Mouse (Mus musculus) forebrain, embryonic 11.5 days (tissue): ENCODE measurements around the gene Mark4. TPM values are rescaled to one million over a fixed set of nuclear protein-coding genes. Genes with fewer than 3 reads are reported as not detected.
A peak's percentile ranks its signal among the peaks of the same experiment; 100 is the strongest.

Source experiments
- ATAC-seq: fragments of 200-750 bp; cut with Nextera tagmentation; replicated peaks from 2 replicates; pipeline ENCODE4 v1.8.0; 2017; ENCODE audit warnings: moderate TSS enrichment; ENCODE audit not compliant: low FRiP score
- DNase-seq: peaks from one replicate; pipeline ENCODE4 v3.0.0-alpha.2; 2017; ENCODE audit warnings: low spot score
- H3K27ac ChIP-seq: fragments of 300-500 bp; sonication (generic); 2 replicates; pipeline ENCODE4 v1.5.1; 2014; ENCODE audit warnings: low read depth, low read length
- H3K27me3 ChIP-seq: fragments of 300-500 bp; sonication (generic); 2 replicates; pipeline ENCODE4 v1.6.1; 2014; ENCODE audit warnings: mild to moderate bottlenecking, low read length, mixed read lengths; ENCODE audit not compliant: control insufficient read depth, insufficient read depth
- H3K36me3 ChIP-seq: fragments of 300-500 bp; sonication (generic); 2 replicates; pipeline ENCODE4 v1.6.1; 2014; ENCODE audit warnings: mild to moderate bottlenecking, low read length, moderate library complexity, mixed read lengths; ENCODE audit not compliant: control insufficient read depth, insufficient read depth
- H3K4me1 ChIP-seq: fragments of 300-500 bp; sonication (generic); replicated peaks from 2 replicates; pipeline ENCODE4 v1.6.1; 2014; ENCODE audit warnings: low read length, mixed read lengths; ENCODE audit not compliant: control insufficient read depth, insufficient read depth
- H3K4me2 ChIP-seq: fragments of 300-500 bp; sonication (generic); 2 replicates; pipeline ENCODE4 v1.6.1; 2014; ENCODE audit warnings: low read depth, mild to moderate bottlenecking, low read length, moderate library complexity, mixed read lengths; ENCODE audit not compliant: severe bottlenecking
- H3K4me3 ChIP-seq: fragments of 300-500 bp; sonication (generic); 2 replicates; pipeline ENCODE4 v1.5.1; 2014; ENCODE audit warnings: low read depth, low read length
- H3K9ac ChIP-seq: fragments of 300-500 bp; sonication (generic); 2 replicates; pipeline ENCODE4 v1.6.1; 2014; ENCODE audit warnings: low read length
- H3K9me3 ChIP-seq: fragments of 300-500 bp; sonication (generic); 2 replicates; pipeline ENCODE4 v1.6.1; 2016; ENCODE audit warnings: low read length, mixed read lengths; ENCODE audit not compliant: control insufficient read depth
- WGBS: fragments of 180-500 bp; shearing (Covaris S2); extraction: QIAGEN DNeasy Blood & Tissue Kit; methylation state at CpG from one replicate; pipeline ENCODE4 v1.1.7; 2014; 5-methylcytosine and 5-hydroxymethylcytosine counted together
- polyA plus RNA-seq: library from polyadenylated mRNA; unstranded; fragments of >200 nt; fragmentation: Nextera tagmentation; extraction: Ambion mirVana; gene quantifications from 2 replicates; pipeline ENCODE4 v1.2.1, GENCODE M21; 2014

The Mark4 gene
- polyA plus RNA-seq, 1 experiment from 2014 or later = 11.0 TPM

- H3K4me3 ChIP-seq = no peak overlapping the region
- no peak for ATAC-seq
- H3K36me3 ChIP-seq = no peaks in the 10 kb centered on the region
- WGBS = 73% methylated on average over 5 of the region's 5 CpGs
- no peak for DNase-seq
- no peaks in the 10 kb centered on the region for H3K4me1 ChIP-seq
- H3K9me3 ChIP-seq = no peaks in the 10 kb centered on the region
- H3K4me2 ChIP-seq = no peak overlapping the region
- no peak overlapping the region for H3K9ac ChIP-seq
- no peak overlapping the region for H3K27ac ChIP-seq
- peaks cover 30% of the 10 kb centered on the region for H3K27me3 ChIP-seq
Measured at GRCm38 (mm10) chr7:19466602-19467145, 8.1 kb upstream of the Mark4 start.

DNA sequence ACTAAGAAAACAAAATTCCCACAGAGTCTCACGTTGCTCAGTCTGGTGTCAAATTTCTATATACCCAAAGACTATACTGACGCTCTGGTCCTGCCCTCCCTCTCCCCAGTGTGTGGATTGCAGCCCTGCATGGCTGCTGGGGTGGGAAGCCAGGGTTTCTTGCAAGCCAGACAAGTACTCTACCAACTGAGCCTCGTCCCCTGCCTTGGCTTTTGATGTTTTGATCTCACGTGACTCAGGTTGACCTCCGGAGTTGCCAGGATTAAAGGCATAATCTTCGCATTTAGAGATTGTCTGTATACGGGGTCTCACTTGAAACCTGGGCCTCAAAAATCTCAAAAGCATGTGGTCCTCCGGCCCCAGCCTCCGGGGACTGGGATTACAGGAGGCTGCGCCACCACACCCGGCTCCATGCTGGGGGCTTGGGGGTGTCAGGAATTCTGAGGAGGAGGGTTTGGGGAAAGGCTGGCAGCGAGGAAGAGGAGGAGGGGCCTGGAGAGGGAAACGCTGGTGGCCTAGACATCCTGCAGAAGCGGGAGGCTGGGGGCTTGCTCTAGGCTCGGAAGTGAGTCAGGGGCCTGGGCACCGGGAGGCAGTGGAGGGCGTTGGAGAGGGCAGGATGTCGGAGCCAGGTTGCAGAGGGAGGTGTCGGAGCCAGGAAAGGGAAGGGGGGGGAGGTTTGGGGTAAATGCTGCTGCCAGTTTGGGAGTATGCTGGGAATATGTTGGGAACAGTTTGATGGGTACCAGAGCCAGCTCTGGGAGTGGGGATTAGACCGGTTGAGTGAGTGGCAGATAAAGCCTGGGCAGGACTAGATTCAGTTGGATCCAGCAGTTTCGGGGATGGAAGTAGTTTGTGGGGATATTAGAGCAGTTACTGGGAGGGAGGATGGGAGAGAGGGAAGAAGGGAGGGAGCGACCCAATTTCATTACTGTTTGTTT is 6.0 kb upstream of the Mark4 start:
- WGBS = 6% methylated on average over 22 of the region's 22 CpGs
- DNase-seq = no peak
- H3K4me3 ChIP-seq = no peak overlapping the region
- H3K9ac ChIP-seq = peak overlapping the region; percentile 16; the same call in 1 of the 2 replicates
- H3K27me3 ChIP-seq = peaks cover 13% of the 10 kb centered on the region
- H3K27ac ChIP-seq = no peak overlapping the region
- H3K4me2 ChIP-seq = peak overlapping the region; percentile 5; the same call in 1 of the 2 replicates
- no peaks in the 10 kb centered on the region for H3K36me3 ChIP-seq
- H3K9me3 ChIP-seq = no peaks in the 10 kb centered on the region
- no peak for ATAC-seq
- no peaks in the 10 kb centered on the region for H3K4me1 ChIP-seq

DNA sequence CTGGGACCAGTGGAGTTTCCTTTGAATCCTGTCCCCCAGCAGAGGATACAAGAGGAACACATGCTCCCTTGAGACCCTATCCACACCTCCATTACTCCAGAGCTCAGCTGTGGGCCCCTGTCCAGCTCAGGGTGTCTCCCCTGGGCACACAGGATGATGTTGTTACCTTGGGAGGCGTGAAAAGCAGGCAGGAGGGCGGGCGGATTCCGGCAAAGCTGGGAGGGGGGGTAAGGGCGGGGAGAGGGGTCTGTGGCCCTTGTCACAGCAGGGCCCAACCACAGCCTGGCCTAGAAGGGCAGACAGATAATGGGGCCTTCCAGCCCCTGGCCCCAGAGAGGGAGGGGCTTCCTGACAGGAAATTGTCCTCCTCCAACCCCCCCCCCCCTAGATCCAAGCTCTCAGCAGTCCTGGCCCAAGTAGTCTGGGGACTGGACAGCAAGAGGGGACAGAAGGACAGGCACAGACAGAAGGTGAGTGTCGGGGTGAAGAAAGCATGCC is 4.3 kb upstream of the Mark4 start, which contains the start of gene Exoc3l2:
Gene Exoc3l2, plus strand, starts transcription at position 448 of the 498 bp plus-strand sequence.
- no peaks in the 10 kb centered on the region for H3K36me3 ChIP-seq
- H3K27ac ChIP-seq = no peak within 1 kb of the TSS
- H3K4me3 ChIP-seq = no peak within 1 kb of the TSS
- H3K9me3 ChIP-seq = no peaks in the 10 kb centered on the region
- DNase-seq (no peak), ATAC-seq (no peak)
- no peak within 1 kb of the TSS for H3K9ac ChIP-seq
- no peak within 1 kb of the TSS for H3K4me2 ChIP-seq
- no peaks in the 10 kb centered on the region for H3K4me1 ChIP-seq
- H3K27me3 ChIP-seq = peaks cover 6% of the 10 kb centered on the region; the same call in 1 of the 2 replicates
- 20% methylated on average over 6 of the region's 6 CpGs for WGBS

GRCm38 (mm10) chr7:19462443-19462842 is 3.8 kb upstream of the Mark4 start:
- Histone ChIP-seq H3K36me3 (no peaks in the 10 kb centered on the region), H3K4me2 (no peak overlapping the region), H3K9me3 (no peaks in the 10 kb centered on the region), H3K4me3 (no peak overlapping the region), H3K27ac (no peak overlapping the region), H3K4me1 (no peaks in the 10 kb centered on the region; the same call in 1 of the 2 replicates), H3K9ac (no peak overlapping the region), H3K27me3 (peaks cover 5% of the 10 kb centered on the region; the same call in 1 of the 2 replicates)
- 58% methylated on average over 4 of the region's 4 CpGs for WGBS
- ATAC-seq (no peak), DNase-seq (no peak)

DNA sequence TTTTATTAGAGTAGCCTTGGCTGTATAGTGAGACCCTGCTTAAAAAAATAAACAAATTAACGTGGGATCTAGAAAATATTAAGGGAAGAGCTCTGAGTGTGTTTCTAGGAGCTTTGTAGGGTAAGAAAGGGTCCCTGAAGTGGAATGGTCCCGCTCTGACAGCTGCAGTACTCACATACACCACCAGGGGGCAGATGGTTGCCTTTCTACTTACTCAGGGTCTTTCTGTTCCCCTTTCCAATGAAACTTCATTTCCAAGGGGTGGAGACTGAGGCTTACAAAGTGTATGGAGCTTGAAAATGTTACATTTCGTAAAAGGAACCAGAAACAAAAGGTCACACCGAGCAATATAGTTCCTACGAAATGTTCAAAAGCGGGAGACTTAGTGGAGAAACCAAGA is 2.9 kb upstream of the Mark4 start:
- Histone ChIP-seq H3K4me3 (no peak overlapping the region), H3K9me3 (no peaks in the 10 kb centered on the region), H3K36me3 (no peaks in the 10 kb centered on the region), H3K27me3 (peaks cover 2% of the 10 kb centered on the region; the same call in 1 of the 2 replicates), H3K4me1 (no peaks in the 10 kb centered on the region; the same call in 1 of the 2 replicates), H3K4me2 (no peak overlapping the region), H3K9ac (no peak overlapping the region), H3K27ac (no peak overlapping the region)
- WGBS = 6% methylated on average over 6 of the region's 6 CpGs
- DNase-seq = peak; percentile 92
- ATAC-seq = no peak

- Histone ChIP-seq H3K27ac (no peak overlapping the region), H3K4me3 (no peak overlapping the region), H3K36me3 (no peaks in the 10 kb centered on the region; the same call in 1 of the 2 replicates), H3K4me2 (no peak overlapping the region), H3K9ac (no peak overlapping the region), H3K4me1 (no peaks in the 10 kb centered on the region; the same call in 1 of the 2 replicates), H3K9me3 (no peaks in the 10 kb centered on the region), H3K27me3 (no peaks in the 10 kb centered on the region; the same call in 1 of the 2 replicates)
- WGBS = 85% methylated on average over 1 of the region's 1 CpGs
- ATAC-seq (no peak), DNase-seq (no peak)
Measured at GRCm38 (mm10) chr7:19460500-19460899, 1.9 kb upstream of the Mark4 start.

GRCm38 (mm10) chr7:19459144-19459870 is 686 bp upstream of the Mark4 start:
- Histone ChIP-seq H3K27me3 (no peaks in the 10 kb centered on the region), H3K27ac (peak overlapping the region; percentile 66), H3K4me3 (peak overlapping the region; percentile 97), H3K9ac (peak overlapping the region; percentile 91), H3K4me2 (peak overlapping the region; percentile 98), H3K4me1 (no peaks in the 10 kb centered on the region; the same call in 1 of the 2 replicates), H3K9me3 (no peaks in the 10 kb centered on the region), H3K36me3 (no peaks in the 10 kb centered on the region; the same call in 1 of the 2 replicates)
- 36% methylated on average over 6 of the region's 6 CpGs for WGBS
- ATAC-seq (no peak), DNase-seq (no peak)

- no peaks in the 10 kb centered on the region for H3K27me3 ChIP-seq
- ATAC-seq = peak; percentile 75
- peak overlapping the region; percentile 98 for H3K4me2 ChIP-seq
- WGBS = 0% methylated on average over 19 of the region's 31 CpGs
- DNase-seq = peak; percentile 87
- H3K36me3 ChIP-seq = no peaks in the 10 kb centered on the region; the same call in 1 of the 2 replicates
- no peaks in the 10 kb centered on the region; the same call in 1 of the 2 replicates for H3K4me1 ChIP-seq
- peak overlapping the region; percentile 50 for H3K27ac ChIP-seq
- peak overlapping the region; percentile 91 for H3K9ac ChIP-seq
- no peaks in the 10 kb centered on the region for H3K9me3 ChIP-seq
- H3K4me3 ChIP-seq = peak overlapping the region; percentile 97
Measured at GRCm38 (mm10) chr7:19458072-19458486, 542 bp downstream of the Mark4 start.
